24 mouse cellular contexts compared by ENCODE assay signal in the genomic region with DNA sequence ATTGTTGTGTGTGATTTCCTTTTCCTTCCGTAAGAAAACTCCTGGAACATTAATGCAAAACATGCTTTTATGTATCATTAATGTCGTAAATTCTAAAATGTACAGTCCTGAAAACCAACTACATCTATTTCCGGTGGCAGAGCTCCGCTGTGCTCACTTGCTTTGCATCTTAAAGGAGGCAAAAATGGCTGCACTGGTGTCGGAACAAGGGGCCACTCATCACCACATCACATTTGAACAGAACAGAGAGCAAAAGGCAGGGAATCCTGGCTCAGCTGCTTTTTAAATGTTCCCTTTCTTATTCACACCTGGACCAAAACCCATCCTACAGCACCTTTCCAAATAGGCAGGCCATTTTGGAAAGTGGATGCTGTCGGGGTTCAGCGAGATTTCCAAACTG.
"Had no signal": no experiment of that assay in that cellular context is flagged by ENCODE, and none has a peak within 500 bp of the region (broad histone marks: within the 10 kb centered on the region; RNA-seq: fewer than 3 reads in every experiment).

No protein-coding gene starts in this region.

- H3K4me3 ChIP-seq: heart, adult 2 months; heart, embryonic 13.5 days; heart, embryonic 15.5 days; hindbrain, embryonic 13.5 days; hindbrain, embryonic 15.5 days; kidney, embryonic 15.5 days; limb, embryonic 13.5 days; limb, embryonic 15.5 days; liver, embryonic 13.5 days had no signal

- H3K27ac ChIP-seq: heart, adult 2 months; heart, embryonic 13.5 days; heart, embryonic 15.5 days; hindbrain, embryonic 13.5 days; hindbrain, embryonic 15.5 days; hindbrain, postnatal 0 days; kidney, embryonic 15.5 days; kidney, postnatal 0 days; limb, embryonic 13.5 days; limb, embryonic 15.5 days; liver, embryonic 13.5 days had no signal

- H3K36me3 ChIP-seq: hindbrain, embryonic 13.5 days; hindbrain, embryonic 15.5 days; liver, embryonic 13.5 days had no signal

- H3K9ac ChIP-seq: heart, embryonic 13.5 days; heart, embryonic 15.5 days; hindbrain, embryonic 13.5 days; hindbrain, embryonic 15.5 days; kidney, embryonic 15.5 days; limb, embryonic 13.5 days; limb, embryonic 15.5 days; liver, embryonic 13.5 days had no signal

- H3K4me1 ChIP-seq: heart, embryonic 13.5 days; heart, embryonic 15.5 days; hindbrain, embryonic 15.5 days; kidney, embryonic 15.5 days; limb, embryonic 13.5 days; limb, embryonic 15.5 days; liver, embryonic 13.5 days had no signal

- H3K9me3 ChIP-seq: heart, embryonic 13.5 days; heart, embryonic 15.5 days; hindbrain, embryonic 13.5 days; hindbrain, embryonic 15.5 days; kidney, embryonic 15.5 days; limb, embryonic 13.5 days; limb, embryonic 15.5 days; liver, embryonic 13.5 days had no signal

- DNase-seq: gastrocnemius, postnatal 14 days; gastrocnemius, postnatal 36 days; heart, adult 11 months; heart, adult 2 months; heart, postnatal 14 days; heart, postnatal 36 days; kidney, adult 11 months; kidney, adult 2 months; kidney, adult 9 months; kidney, postnatal 14 days; kidney, postnatal 36 days; layer of hippocampus, adult 9-11 months; layer of hippocampus, postnatal 36 days; left cerebral cortex, postnatal 4 days; liver, embryonic 13.5 days had no signal
